Mouse (Mus musculus) heart, postnatal 0 days (tissue): Measurements from ENCODE around the gene Arl8a.

ENCODE experiments used
- CTCF ChIP-seq: IDR thresholded peaks from 2 replicates; pipeline ENCODE4 v1.5.1; 2016; ENCODE audit warnings: antibody characterized with exemption, control low read depth, low read depth
- EP300 ChIP-seq: IDR thresholded peaks from 2 replicates; pipeline ENCODE4 v1.6.1; 2016; ENCODE audit warnings: antibody characterized with exemption, low read depth

- TF ChIP-seq CTCF (no peak), EP300 (no peak)
Measured at GRCm38 (mm10) chr1:135128986-135129385, 17.6 kb upstream of the Arl8a start.
